Comparison of ENCODE assay signal across 15 mouse cellular contexts in genomic region chr13:24241201-24241600, GRCm38 (mm10). TPM values are rescaled to one million over a fixed set of nuclear protein-coding genes. Genes with fewer than 3 reads are reported as not detected.
DNase-seq lines count a peak whose midpoint lies in the region; ATAC-seq and TF ChIP-seq lines count a peak whose summit lies in the region.
"Had no signal": no experiment of that assay in that cellular context is flagged by ENCODE, and none has a peak within 500 bp of the region (broad histone marks: within the 10 kb centered on the region; RNA-seq: fewer than 3 reads in every experiment).

No protein-coding gene starts in this region.

- no peaks in the 10 kb centered on the region for H3K9me3 ChIP-seq in kidney, embryonic 14.5 days (ENCODE audit: control insufficient read depth, low read length)
- no peaks in the 10 kb centered on the region for H3K9me3 ChIP-seq in intestine, embryonic 15.5 days
- no peaks in the 10 kb centered on the region for H3K9me3 ChIP-seq in stomach, embryonic 14.5 days (ENCODE audit: control insufficient read depth, low read depth, low read length)
- H3K9me3 ChIP-seq in forebrain, embryonic 15.5 days = no peaks in the 10 kb centered on the region
- no peaks in the 10 kb centered on the region for H3K9me3 ChIP-seq in hindbrain, embryonic 11.5 days (ENCODE audit: control insufficient read depth, low read length)
- H3K9me3 ChIP-seq: heart, embryonic 13.5 days; neural tube, embryonic 12.5 days had no signal

- no peaks in the 10 kb centered on the region for H3K27me3 ChIP-seq in kidney, embryonic 14.5 days (ENCODE audit: control insufficient read depth, insufficient read depth, low read length)
- H3K27me3 ChIP-seq in intestine, embryonic 15.5 days (replicated peaks) = no peaks in the 10 kb centered on the region
- no peaks in the 10 kb centered on the region for H3K27me3 ChIP-seq in stomach, embryonic 14.5 days (ENCODE audit: control insufficient read depth, insufficient read depth, low read length)
- H3K27me3 ChIP-seq in forebrain, embryonic 15.5 days = no peaks in the 10 kb centered on the region
- H3K27me3 ChIP-seq in hindbrain, embryonic 11.5 days (ENCODE audit: control insufficient read depth, insufficient read depth, low read length) = no peaks in the 10 kb centered on the region
- H3K27me3 ChIP-seq: heart, embryonic 13.5 days; neural tube, embryonic 12.5 days had no signal

- no peak overlapping the region for H3K4me3 ChIP-seq in kidney, embryonic 14.5 days (ENCODE audit: low read length)
- no peak overlapping the region for H3K4me3 ChIP-seq in intestine, embryonic 15.5 days (replicated peaks)
- H3K4me3 ChIP-seq in stomach, embryonic 14.5 days (ENCODE audit: low read depth, low read length) = no peak overlapping the region
- H3K4me3 ChIP-seq in forebrain, embryonic 15.5 days = no peak overlapping the region
- no peak overlapping the region for H3K4me3 ChIP-seq in hindbrain, embryonic 11.5 days (ENCODE audit: low read depth, low read length)
- H3K4me3 ChIP-seq: heart, embryonic 13.5 days; neural tube, embryonic 12.5 days had no signal

- no peak for TF ChIP-seq CTCF in brain, embryonic 14.5 days (IDR thresholded peaks at IDR 0.05; ENCODE audit: borderline replicate concordance, extremely low read depth, insufficient read depth, insufficient read length)

- H3K4me2 ChIP-seq in kidney, embryonic 14.5 days (replicated peaks; ENCODE audit: low read depth, low read length) = no peak overlapping the region
- H3K4me2 ChIP-seq in intestine, embryonic 15.5 days (replicated peaks) = peak overlapping the region; percentile 39
- no peak overlapping the region for H3K4me2 ChIP-seq in stomach, embryonic 14.5 days (replicated peaks; ENCODE audit: low read depth, low read length)
- no peak overlapping the region for H3K4me2 ChIP-seq in forebrain, embryonic 15.5 days (replicated peaks)
- H3K4me2 ChIP-seq in hindbrain, embryonic 11.5 days (replicated peaks; ENCODE audit: low read depth, low read length) = no peak overlapping the region
- H3K4me2 ChIP-seq: heart, embryonic 13.5 days; neural tube, embryonic 12.5 days had no signal

- no peaks in the 10 kb centered on the region for H3K36me3 ChIP-seq in kidney, embryonic 14.5 days (ENCODE audit: control insufficient read depth, insufficient read depth, low read length)
- no peaks in the 10 kb centered on the region for H3K36me3 ChIP-seq in intestine, embryonic 15.5 days
- H3K36me3 ChIP-seq in stomach, embryonic 14.5 days (ENCODE audit: control insufficient read depth, insufficient read depth, low read length) = no peaks in the 10 kb centered on the region
- H3K36me3 ChIP-seq in forebrain, embryonic 15.5 days = no peaks in the 10 kb centered on the region
- no peaks in the 10 kb centered on the region for H3K36me3 ChIP-seq in hindbrain, embryonic 11.5 days (ENCODE audit: control insufficient read depth, insufficient read depth, low read length)
- H3K36me3 ChIP-seq: heart, embryonic 13.5 days; neural tube, embryonic 12.5 days had no signal

- no peak overlapping the region for H3K9ac ChIP-seq in kidney, embryonic 14.5 days (ENCODE audit: low read depth, low read length)
- no peak overlapping the region for H3K9ac ChIP-seq in intestine, embryonic 15.5 days
- H3K9ac ChIP-seq in stomach, embryonic 14.5 days (replicated peaks; ENCODE audit: low read depth, low read length) = no peak overlapping the region
- H3K9ac ChIP-seq in forebrain, embryonic 15.5 days (replicated peaks) = no peak overlapping the region
- H3K9ac ChIP-seq in hindbrain, embryonic 11.5 days (ENCODE audit: low read depth, low read length) = no peak overlapping the region
- H3K9ac ChIP-seq: heart, embryonic 13.5 days; neural tube, embryonic 12.5 days had no signal

- TF ChIP-seq POLR2A in brain, embryonic 14.5 days (IDR thresholded peaks at IDR 0.05; ENCODE audit: borderline replicate concordance, extremely low read depth, insufficient read depth, insufficient read length, poor library complexity, severe bottlenecking) = no peak

- peak; percentile 56; the same call in 1 of the 2 replicates for ATAC-seq in kidney, embryonic 14.5 days (ENCODE audit: low FRiP score, low TSS enrichment)
- ATAC-seq in intestine, embryonic 15.5 days = 0 out of 2 replicates have a peak, but pooled peaks have one; percentile 24
- peak; percentile 38; the same call in 1 of the 2 replicates for ATAC-seq in stomach, embryonic 14.5 days (ENCODE audit: insufficient number of reproducible peaks, insufficient read depth, low FRiP score, low read depth)
- ATAC-seq in forebrain, embryonic 15.5 days (replicated peaks) = no peak
- ATAC-seq in hindbrain, embryonic 11.5 days (ENCODE audit: low FRiP score) = no peak
- ATAC-seq: forebrain, embryonic 14.5 days had no signal

- DNase-seq in kidney, postnatal 36 days = no peak
- peak; percentile 11 for DNase-seq in brain, embryonic 14.5 days (ENCODE audit: low read depth)
- DNase-seq in natural killer cell, adult 2 months (ENCODE audit: low spot score in 2 of 2) = no peak
- DNase-seq in hindbrain, embryonic 11.5 days (ENCODE audit: low spot score) = no peak
- DNase-seq: adrenal gland, adult 8-10 months; cerebellum, adult 11-12 months; kidney, postnatal 4 days; right cerebral cortex, postnatal 14 days had no signal

- peaks cover 10% of the 10 kb centered on the region for H3K4me1 ChIP-seq in kidney, embryonic 14.5 days (ENCODE audit: control insufficient read depth, insufficient read depth, low read length)
- peaks cover 16% of the 10 kb centered on the region; the same call in 1 of the 2 replicates for H3K4me1 ChIP-seq in intestine, embryonic 15.5 days (replicated peaks)
- peaks cover 15% of the 10 kb centered on the region; the same call in 1 of the 2 replicates for H3K4me1 ChIP-seq in stomach, embryonic 14.5 days (ENCODE audit: control insufficient read depth, insufficient read depth, low read length)
- H3K4me1 ChIP-seq in forebrain, embryonic 15.5 days = peaks cover 17% of the 10 kb centered on the region
- H3K4me1 ChIP-seq in hindbrain, embryonic 11.5 days (replicated peaks; ENCODE audit: control insufficient read depth, insufficient read depth, low read length) = 0 out of 2 replicates have a peak, but pooled peaks cover 2% of the 10 kb centered on the region
- H3K4me1 ChIP-seq: neural tube, embryonic 12.5 days had no signal

- H3K27ac ChIP-seq in kidney, embryonic 14.5 days (ENCODE audit: low read depth, low read length) = no peak overlapping the region
- no peak overlapping the region for H3K27ac ChIP-seq in intestine, embryonic 15.5 days
- H3K27ac ChIP-seq in stomach, embryonic 14.5 days (ENCODE audit: low read length) = no peak overlapping the region
- no peak overlapping the region for H3K27ac ChIP-seq in forebrain, embryonic 15.5 days (replicated peaks)
- H3K27ac ChIP-seq in hindbrain, embryonic 11.5 days (ENCODE audit: low read depth, low read length) = no peak overlapping the region
- H3K27ac ChIP-seq: heart, embryonic 13.5 days; neural tube, embryonic 12.5 days had no signal

- WGBS in kidney, embryonic 14.5 days = 70% methylated on average over 5 of the region's 5 CpGs
- 42% methylated on average over 5 of the region's 5 CpGs for whole genome bisulfite sequencing in intestine, embryonic 15.5 days
- WGBS in stomach, embryonic 14.5 days = 56% methylated on average over 5 of the region's 5 CpGs
- WGBS in forebrain, embryonic 15.5 days = 77% methylated on average over 5 of the region's 5 CpGs
- WGBS in hindbrain, embryonic 11.5 days = 79% methylated on average over 5 of the region's 5 CpGs

RNA-seq across cellular contexts. Expression of gene Carmil1, which starts 39.4 kb away (rescaled TPM):
- polyA plus RNA-seq in kidney, embryonic 14.5 days (2014; fragmentation: Nextera tagmentation; extraction: Ambion mirVana) = 23.9 and 48.6 TPM in 2 replicates
- 15.1 and 20.1 TPM in 2 replicates for polyA plus RNA-seq in brain, embryonic 14.5 days (2012; rRNA removed)
- polyA plus RNA-seq in intestine, embryonic 15.5 days (2015; fragmentation: Nextera tagmentation; extraction: Ambion mirVana) = 40.0 and 40.3 TPM in 2 replicates
- 34.8 and 35.7 TPM in 2 replicates for polyA plus RNA-seq in stomach, embryonic 14.5 days (2014; fragmentation: Nextera tagmentation; extraction: Ambion mirVana)
- polyA plus RNA-seq in forebrain, embryonic 15.5 days (2015; fragmentation: Nextera tagmentation; extraction: Ambion mirVana) = 35.5 and 39.6 TPM in 2 replicates
- 18.3 and 20.0 TPM in 2 replicates for polyA plus RNA-seq in hindbrain, embryonic 11.5 days (2014; fragmentation: Nextera tagmentation; extraction: Ambion mirVana)

Comparison
In these comparisons a context has a peak if more than half of its experiments do, and no peak if none do; other contexts are left out.
1. ATAC-seq: peak in kidney, embryonic 14.5 days (single experiment), intestine, embryonic 15.5 days (single experiment) and stomach, embryonic 14.5 days (single experiment); none in forebrain, embryonic 15.5 days (single experiment) and hindbrain, embryonic 11.5 days (single experiment).